ENCODE assay signal across 8 mouse cellular contexts in genomic region chr9:50849249-50849648, GRCm38 (mm10). TPM values are rescaled to one million over a fixed set of nuclear protein-coding genes. Genes with fewer than 3 reads are reported as not detected.
DNase-seq lines count a peak whose midpoint lies in the region; ATAC-seq and TF ChIP-seq lines count a peak whose summit lies in the region.

No protein-coding gene starts in this region.

- peak; percentile 80 for ATAC-seq in hindbrain, postnatal 0 days

- H3K4me2 ChIP-seq in hindbrain, postnatal 0 days (ENCODE audit: low read depth, low read length), result no peak overlapping the region

- DNase-seq in ZHBTc4 (ENCODE audit: low read depth, low spot score), result peak; percentile 88
- peak; percentile 90 to 98 for DNase-seq in cerebellum, postnatal 36 days
- peak; percentile 93 for DNase-seq in gastrocnemius, adult 18-20 months (ENCODE audit: low spot score)
- DNase-seq in hindbrain, postnatal 0 days (ENCODE audit: low spot score), result peak; percentile 97
- DNase-seq in left cerebral cortex, adult 18-20 months (ENCODE audit: low spot score in 2 of 2), result peak; percentile 91 to 98
- DNase-seq in lung, postnatal 4 days, result peak; percentile 84 to 92
- peak; percentile 96 for DNase-seq in right cerebral cortex, postnatal 14 days
- peak; percentile 90 to 92 for DNase-seq in urinary bladder, postnatal 36 days (ENCODE audit: low spot score in 2 of 2)

- TF ChIP-seq CTCF in hindbrain, postnatal 0 days (IDR thresholded peaks at IDR 0.05; ENCODE audit: low read depth), result peak; percentile 93

- no peaks in the 10 kb centered on the region for H3K27me3 ChIP-seq in hindbrain, postnatal 0 days (ENCODE audit: insufficient read depth, low read length)

- peaks cover 1% of the 10 kb centered on the region; the same call in 1 of the 2 replicates for H3K36me3 ChIP-seq in hindbrain, postnatal 0 days (ENCODE audit: insufficient read depth, low read length)

- H3K4me1 ChIP-seq in hindbrain, postnatal 0 days (ENCODE audit: insufficient read depth, low read length), result peaks cover 6% of the 10 kb centered on the region; the same call in 1 of the 2 replicates

- no peak overlapping the region for H3K9ac ChIP-seq in hindbrain, postnatal 0 days (replicated peaks; ENCODE audit: low read length)

- WGBS in hindbrain, postnatal 0 days, result 23% methylated on average over 8 of the region's 8 CpGs

- no peaks in the 10 kb centered on the region for H3K9me3 ChIP-seq in hindbrain, postnatal 0 days (ENCODE audit: low read length)

- no peak overlapping the region for H3K4me3 ChIP-seq in hindbrain, postnatal 0 days (ENCODE audit: low read length)

- no peak overlapping the region for H3K27ac ChIP-seq in hindbrain, postnatal 0 days

RNA-seq across cellular contexts. Expression of gene Ppp2r1b, which starts 4.1 kb away (rescaled TPM):
- total RNA-seq in gastrocnemius, adult 18-20 months (2021), result 1 to 10 TPM; 4.3 to 5.4 TPM
- total RNA-seq in hindbrain, postnatal 0 days (2014; rRNA removed), result 18.8 and 23.5 TPM in 2 replicates
- polyA plus RNA-seq in hindbrain, postnatal 0 days (2015; fragmentation: Nextera tagmentation; extraction: Ambion mirVana), result 31.4 and 32.8 TPM in 2 replicates
- 10 to 100 TPM; 19.8 to 27.7 TPM for total RNA-seq in left cerebral cortex, adult 18-20 months (2021)
